In the genomic region with DNA sequence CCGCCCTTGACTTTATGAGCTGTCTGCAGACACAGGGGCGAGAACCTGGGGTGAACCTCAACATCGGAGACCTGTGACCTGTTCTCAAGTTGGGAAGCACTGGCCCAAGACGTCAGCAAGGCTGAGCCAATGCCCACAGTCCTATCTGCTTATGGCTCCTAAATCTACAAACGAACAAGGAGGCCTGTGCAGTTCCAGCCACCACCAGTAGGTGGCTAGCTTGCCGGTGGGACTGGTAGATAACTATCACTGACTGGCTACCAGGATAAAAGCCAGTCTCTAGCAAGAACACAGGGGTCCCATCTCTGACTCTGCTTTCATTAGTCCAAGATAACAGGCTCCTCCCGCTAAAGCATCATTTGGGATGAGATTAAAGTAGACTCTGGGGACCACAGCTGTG, we compare ENCODE assay signal across 10 mouse cellular contexts.
A peak's percentile ranks its signal among the peaks of the same experiment; 100 is the strongest.
DNase-seq lines count a peak whose midpoint lies in the region; ATAC-seq lines count a peak whose summit lies in the region.
"Had no signal": no experiment of that assay in that cellular context is flagged by ENCODE, and none has a peak within 500 bp of the region (broad histone marks: within the 10 kb centered on the region; RNA-seq: fewer than 3 reads in every experiment).

No protein-coding gene starts in this region.

- H3K36me3 ChIP-seq in forebrain, embryonic 10.5 days (replicated peaks): no peaks in the 10 kb centered on the region
- no peaks in the 10 kb centered on the region for H3K36me3 ChIP-seq in forebrain, embryonic 16.5 days (ENCODE audit: control insufficient read depth, insufficient read depth)

- no peak overlapping the region for H3K9ac ChIP-seq in forebrain, embryonic 16.5 days (replicated peaks; ENCODE audit: low read depth, low read length)

- DNase-seq in forebrain, embryonic 10.5 days (ENCODE audit: extremely low spot score, low spot score): peak; percentile 80
- DNase-seq in adrenal gland, adult 18-20 months (ENCODE audit: low spot score in 2 of 2): peak; percentile 69 to 76
- peak; percentile 83 for DNase-seq in embryo, embryonic 11 days
- DNase-seq in heart, postnatal 36 days: peak; percentile 71 to 82
- peak; percentile 79 to 86 for DNase-seq in left cerebral cortex, adult 18-20 months (ENCODE audit: low spot score in 2 of 2)
- peak; percentile 86 for DNase-seq in mesoderm, embryonic 11.5 days (ENCODE audit: low read depth, low spot score)
- peak; percentile 15 to 69 for DNase-seq in spleen, adult 18-20 months

- ATAC-seq in forebrain, embryonic 16.5 days: no peak
- ATAC-seq: Patski had no signal

- H3K27me3 ChIP-seq in forebrain, embryonic 10.5 days (ENCODE audit: poor library complexity, severe bottlenecking): peaks cover 10% of the 10 kb centered on the region; the same call in 1 of the 2 replicates
- no peaks in the 10 kb centered on the region for H3K27me3 ChIP-seq in forebrain, embryonic 16.5 days (replicated peaks; ENCODE audit: control insufficient read depth, insufficient read depth, low read length)
- H3K27me3 ChIP-seq: Patski had no signal

- H3K4me3 ChIP-seq in forebrain, embryonic 10.5 days: no peak overlapping the region
- no peak overlapping the region for H3K4me3 ChIP-seq in forebrain, embryonic 16.5 days (replicated peaks; ENCODE audit: low read length)
- H3K4me3 ChIP-seq: megakaryocyte, embryonic 14.5 days had no signal

- intact Hi-C loops in heart, postnatal 36 days (cut with DNase I): loop anchor here (5.0 to 10.0 kb wide), 5 partner anchors 102 to 920 kb away; no protein-coding TSS in a partner anchor

- H3K27ac ChIP-seq in forebrain, embryonic 10.5 days: no peak overlapping the region
- no peak overlapping the region for H3K27ac ChIP-seq in forebrain, embryonic 16.5 days (ENCODE audit: low read length)

- H3K4me2 ChIP-seq in forebrain, embryonic 16.5 days (ENCODE audit: low read length): no peak overlapping the region

- WGBS in forebrain, embryonic 10.5 days: 24% methylated on average over 7 of the region's 7 CpGs
- WGBS in forebrain, embryonic 16.5 days: 19% methylated on average over 7 of the region's 7 CpGs

- H3K9me3 ChIP-seq in forebrain, embryonic 10.5 days: no peaks in the 10 kb centered on the region; the same call in 1 of the 2 replicates
- H3K9me3 ChIP-seq in forebrain, embryonic 16.5 days (ENCODE audit: control insufficient read depth, low read length): no peaks in the 10 kb centered on the region; the same call in 1 of the 2 replicates

- H3K4me1 ChIP-seq in forebrain, embryonic 10.5 days: peaks cover 15% of the 10 kb centered on the region
- 0 out of 2 replicates have a peak, but pooled peaks cover 3% of the 10 kb centered on the region for H3K4me1 ChIP-seq in forebrain, embryonic 16.5 days (replicated peaks; ENCODE audit: control insufficient read depth, insufficient read depth, low read length)
- H3K4me1 ChIP-seq: megakaryocyte, embryonic 14.5 days had no signal
